Mouse (Mus musculus): ENCODE results near the gene Arhgap21. TPM values are rescaled to one million over a fixed set of nuclear protein-coding genes. Genes with fewer than 3 reads are reported as not detected.

Arhgap21 gene
- polyA plus RNA-seq, 1 experiment from 2014 or later: 11.1 TPM

- Histone ChIP-seq H3K36me3 (ENCODE audit: control insufficient read depth, insufficient read depth, low read length) (peaks cover 32% of the 10 kb centered on the region), H3K4me1 (replicated peaks; ENCODE audit: control insufficient read depth, insufficient read depth, low read length) (no peaks in the 10 kb centered on the region), H3K4me2 (ENCODE audit: low read depth, low read length) (no peak overlapping the region), H3K9me3 (ENCODE audit: control insufficient read depth, low read length) (no peaks in the 10 kb centered on the region), H3K9ac (ENCODE audit: low read length) (no peak overlapping the region), H3K27ac (ENCODE audit: low read length) (no peak overlapping the region), H3K27me3 (ENCODE audit: control insufficient read depth, insufficient read depth, low read depth, low read length) (no peaks in the 10 kb centered on the region), H3K4me3 (ENCODE audit: low read length) (no peak overlapping the region)
- ATAC-seq (ENCODE audit: low read depth): no peak
- 84% methylated on average over 5 of the region's 5 CpGs for WGBS
These were observed 107.9 kb downstream of the Arhgap21 start for GRCm38 (mm10) chr2:20860756-20861155.

DNA sequence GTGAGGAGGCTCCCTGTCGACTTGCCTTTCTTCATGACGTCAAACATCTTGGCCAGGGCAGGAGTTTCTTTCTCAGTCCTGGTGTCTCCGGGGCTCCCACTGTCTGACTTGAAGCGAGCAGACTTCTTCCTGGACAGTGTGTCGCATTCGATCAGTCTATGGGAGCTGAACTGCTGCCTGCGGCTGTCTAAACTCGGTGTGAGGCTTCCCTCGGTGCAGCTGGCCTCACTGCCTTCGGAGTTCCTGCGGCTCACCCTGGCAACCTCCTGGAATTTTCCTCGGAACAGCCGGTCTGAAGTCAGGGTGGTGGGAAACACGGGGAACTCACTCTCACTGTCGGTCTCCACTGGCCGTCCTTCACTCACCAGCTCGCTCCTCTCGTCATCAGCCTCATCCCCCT is 119.3 kb downstream of the Arhgap21 start:
- ATAC-seq (ENCODE audit: low read depth): no peak
- Histone ChIP-seq H3K27ac (ENCODE audit: low read length) (no peak overlapping the region), H3K4me3 (ENCODE audit: low read length) (no peak overlapping the region), H3K9me3 (ENCODE audit: control insufficient read depth, low read length) (no peaks in the 10 kb centered on the region), H3K36me3 (ENCODE audit: control insufficient read depth, insufficient read depth, low read length) (peaks cover 38% of the 10 kb centered on the region), H3K4me2 (ENCODE audit: low read depth, low read length) (no peak overlapping the region), H3K9ac (ENCODE audit: low read length) (no peak overlapping the region), H3K4me1 (replicated peaks; ENCODE audit: control insufficient read depth, insufficient read depth, low read length) (no peaks in the 10 kb centered on the region), H3K27me3 (ENCODE audit: control insufficient read depth, insufficient read depth, low read depth, low read length) (no peaks in the 10 kb centered on the region)
- WGBS: 84% methylated on average over 18 of the region's 18 CpGs

DNA sequence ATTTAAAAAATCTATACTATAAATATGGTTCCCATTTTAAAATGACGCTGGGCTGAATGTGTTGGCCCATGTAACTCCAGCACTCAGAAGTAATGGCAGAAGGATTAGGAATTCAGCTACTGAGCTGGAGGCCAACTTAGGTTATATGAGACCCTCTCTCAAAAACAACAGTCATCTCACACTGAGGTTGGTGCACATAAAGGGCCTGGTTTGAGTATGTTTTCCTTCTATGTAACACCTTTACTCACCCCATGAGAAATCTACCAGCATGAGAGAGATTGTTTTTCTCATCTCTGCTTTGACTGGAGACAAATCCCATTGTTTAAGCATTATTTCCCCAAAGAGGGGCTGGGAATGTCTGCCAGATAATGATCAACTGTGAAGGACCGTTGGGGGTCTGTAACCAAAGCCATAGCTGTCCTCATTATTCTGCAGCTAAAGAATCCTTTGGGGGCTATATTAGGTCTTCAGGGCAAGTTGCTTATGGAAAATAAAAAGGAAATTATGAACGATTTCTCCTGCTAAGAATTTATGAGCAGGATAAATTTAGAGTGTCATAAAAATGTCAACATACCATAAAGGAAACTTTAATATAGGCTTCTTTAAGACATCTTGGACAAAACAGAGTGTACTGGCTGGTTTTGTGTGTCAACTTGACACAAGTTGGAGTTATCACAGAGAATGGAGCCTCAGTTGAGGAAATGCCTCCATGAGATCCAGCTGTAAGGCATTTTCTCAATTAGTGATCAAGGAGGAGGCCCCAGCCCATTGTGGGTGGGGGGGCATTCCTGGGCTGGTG is 136.9 kb downstream of the Arhgap21 start:
- H3K4me3 ChIP-seq (ENCODE audit: low read length): no peak overlapping the region
- no peak overlapping the region for H3K9ac ChIP-seq (ENCODE audit: low read length)
- no peak overlapping the region for H3K4me2 ChIP-seq (ENCODE audit: low read depth, low read length)
- H3K4me1 ChIP-seq (replicated peaks; ENCODE audit: control insufficient read depth, insufficient read depth, low read length): no peaks in the 10 kb centered on the region
- 76% methylated on average over 3 of the region's 3 CpGs for WGBS
- no peaks in the 10 kb centered on the region for H3K27me3 ChIP-seq (ENCODE audit: control insufficient read depth, insufficient read depth, low read depth, low read length)
- H3K27ac ChIP-seq (ENCODE audit: low read length): no peak overlapping the region
- ATAC-seq (ENCODE audit: low read depth): no peak
- no peaks in the 10 kb centered on the region for H3K9me3 ChIP-seq (ENCODE audit: control insufficient read depth, low read length)
- H3K36me3 ChIP-seq (ENCODE audit: control insufficient read depth, insufficient read depth, low read length): no peaks in the 10 kb centered on the region

DNA sequence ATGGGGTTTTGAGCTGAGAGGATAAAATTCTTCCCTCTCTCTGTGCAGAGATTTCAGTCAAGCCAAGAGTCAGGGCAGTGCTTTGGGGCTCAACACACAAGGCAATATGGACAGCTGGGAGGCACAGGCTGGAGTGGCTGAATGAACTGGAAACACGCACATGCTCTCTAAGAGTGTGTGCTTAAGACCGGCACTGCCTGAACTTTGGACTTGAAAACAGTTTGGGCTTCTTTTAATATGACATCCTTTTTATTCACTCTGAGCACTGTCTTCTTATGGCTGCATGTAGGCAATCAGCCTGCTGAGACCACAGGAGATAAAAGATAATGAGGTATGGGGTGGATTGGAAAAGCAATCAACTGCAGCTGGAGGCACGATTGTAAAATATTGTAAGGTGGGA is 137.8 kb downstream of the Arhgap21 start:
- H3K27me3 ChIP-seq (ENCODE audit: control insufficient read depth, insufficient read depth, low read depth, low read length): no peaks in the 10 kb centered on the region
- H3K27ac ChIP-seq (ENCODE audit: low read length): no peak overlapping the region
- H3K4me2 ChIP-seq (ENCODE audit: low read depth, low read length): no peak overlapping the region
- no peak for ATAC-seq (ENCODE audit: low read depth)
- H3K36me3 ChIP-seq (ENCODE audit: control insufficient read depth, insufficient read depth, low read length): no peaks in the 10 kb centered on the region
- H3K9me3 ChIP-seq (ENCODE audit: control insufficient read depth, low read length): no peaks in the 10 kb centered on the region
- H3K4me3 ChIP-seq (ENCODE audit: low read length): no peak overlapping the region
- H3K9ac ChIP-seq (ENCODE audit: low read length): no peak overlapping the region
- WGBS: 73% methylated on average over 3 of the region's 3 CpGs
- no peaks in the 10 kb centered on the region for H3K4me1 ChIP-seq (replicated peaks; ENCODE audit: control insufficient read depth, insufficient read depth, low read length)

GRCm38 (mm10) chr2:20826258-20826657 is 142.4 kb downstream of the Arhgap21 start:
- no peak overlapping the region for H3K27ac ChIP-seq (ENCODE audit: low read length)
- no peak overlapping the region for H3K4me3 ChIP-seq (ENCODE audit: low read length)
- no peaks in the 10 kb centered on the region for H3K4me1 ChIP-seq (replicated peaks; ENCODE audit: control insufficient read depth, insufficient read depth, low read length)
- no peak overlapping the region for H3K4me2 ChIP-seq (ENCODE audit: low read depth, low read length)
- no peak for ATAC-seq (ENCODE audit: low read depth)
- no peaks in the 10 kb centered on the region for H3K36me3 ChIP-seq (ENCODE audit: control insufficient read depth, insufficient read depth, low read length)
- H3K9me3 ChIP-seq (ENCODE audit: control insufficient read depth, low read length): no peaks in the 10 kb centered on the region
- H3K27me3 ChIP-seq (ENCODE audit: control insufficient read depth, insufficient read depth, low read depth, low read length): no peaks in the 10 kb centered on the region
- no peak overlapping the region for H3K9ac ChIP-seq (ENCODE audit: low read length)

- ATAC-seq (ENCODE audit: low read depth): no peak
- 78% methylated on average over 7 of the region's 7 CpGs for WGBS
These were observed 150.5 kb downstream of the Arhgap21 start for GRCm38 (mm10) chr2:20818226-20818625.

GRCm38 (mm10) chr2:20813986-20814385 is 154.7 kb downstream of the Arhgap21 start:
- Histone ChIP-seq H3K9me3 (ENCODE audit: control insufficient read depth, low read length) (no peaks in the 10 kb centered on the region), H3K4me2 (ENCODE audit: low read depth, low read length) (no peak overlapping the region), H3K27me3 (ENCODE audit: control insufficient read depth, insufficient read depth, low read depth, low read length) (no peaks in the 10 kb centered on the region), H3K27ac (ENCODE audit: low read length) (no peak overlapping the region), H3K4me3 (ENCODE audit: low read length) (no peak overlapping the region), H3K36me3 (ENCODE audit: control insufficient read depth, insufficient read depth, low read length) (no peaks in the 10 kb centered on the region), H3K4me1 (replicated peaks; ENCODE audit: control insufficient read depth, insufficient read depth, low read length) (no peaks in the 10 kb centered on the region), H3K9ac (ENCODE audit: low read length) (no peak overlapping the region)
- no peak for ATAC-seq (ENCODE audit: low read depth)
- 78% methylated on average over 2 of the region's 2 CpGs for WGBS

More at GRCm38 (mm10) chr2:20818226-20818625, 150.5 kb downstream of the Arhgap21 start:
- H3K9ac ChIP-seq (ENCODE audit: low read length): no peak overlapping the region
- no peak overlapping the region for H3K4me3 ChIP-seq (ENCODE audit: low read length)
- H3K9me3 ChIP-seq (ENCODE audit: control insufficient read depth, low read length): no peaks in the 10 kb centered on the region
- H3K4me1 ChIP-seq (replicated peaks; ENCODE audit: control insufficient read depth, insufficient read depth, low read length): no peaks in the 10 kb centered on the region
- H3K27ac ChIP-seq (ENCODE audit: low read length): no peak overlapping the region
- no peaks in the 10 kb centered on the region for H3K36me3 ChIP-seq (ENCODE audit: control insufficient read depth, insufficient read depth, low read length)
- no peaks in the 10 kb centered on the region for H3K27me3 ChIP-seq (ENCODE audit: control insufficient read depth, insufficient read depth, low read depth, low read length)
- H3K4me2 ChIP-seq (ENCODE audit: low read depth, low read length): no peak overlapping the region

- Histone ChIP-seq H3K9me3 (ENCODE audit: control insufficient read depth, low read length) (no peaks in the 10 kb centered on the region), H3K36me3 (ENCODE audit: control insufficient read depth, insufficient read depth, low read length) (no peaks in the 10 kb centered on the region), H3K4me2 (ENCODE audit: low read depth, low read length) (no peak overlapping the region), H3K4me1 (replicated peaks; ENCODE audit: control insufficient read depth, insufficient read depth, low read length) (no peaks in the 10 kb centered on the region), H3K4me3 (ENCODE audit: low read length) (no peak overlapping the region), H3K9ac (ENCODE audit: low read length) (no peak overlapping the region), H3K27me3 (ENCODE audit: control insufficient read depth, insufficient read depth, low read depth, low read length) (no peaks in the 10 kb centered on the region), H3K27ac (ENCODE audit: low read length) (no peak overlapping the region)
- no peak for ATAC-seq (ENCODE audit: low read depth)
- WGBS: 69% methylated on average over 8 of the region's 8 CpGs
These were observed 157.2 kb downstream of the Arhgap21 start for GRCm38 (mm10) chr2:20811506-20811905.

- Histone ChIP-seq H3K9me3 (ENCODE audit: control insufficient read depth, low read length) (no peaks in the 10 kb centered on the region), H3K9ac (ENCODE audit: low read length) (no peak overlapping the region), H3K4me2 (ENCODE audit: low read depth, low read length) (no peak overlapping the region), H3K27me3 (ENCODE audit: control insufficient read depth, insufficient read depth, low read depth, low read length) (no peaks in the 10 kb centered on the region), H3K4me3 (ENCODE audit: low read length) (no peak overlapping the region), H3K4me1 (replicated peaks; ENCODE audit: control insufficient read depth, insufficient read depth, low read length) (no peaks in the 10 kb centered on the region), H3K36me3 (ENCODE audit: control insufficient read depth, insufficient read depth, low read length) (peaks cover 9% of the 10 kb centered on the region), H3K27ac (ENCODE audit: low read length) (no peak overlapping the region)
- 78% methylated on average over 8 of the region's 8 CpGs for WGBS
- no peak for ATAC-seq (ENCODE audit: low read depth)
These were observed 167.3 kb downstream of the Arhgap21 start for GRCm38 (mm10) chr2:20801236-20801890.
